Mouse (Mus musculus) embryonic fibroblast, embryonic 13.5 days (primary cell): ENCODE data around the gene Slc2a5.

Source experiments
- CTCF ChIP-seq: IDR thresholded peaks from 2 replicates; pipeline ENCODE4 v1.5.1; 2011; ENCODE audit warnings: mild to moderate bottlenecking, control low read depth, low read length, moderate library complexity, borderline replicate concordance; ENCODE audit not compliant: insufficient read depth
- POLR2A ChIP-seq: IDR thresholded peaks from 2 replicates; pipeline ENCODE4 v1.6.1; 2011; ENCODE audit warnings: low read depth, mild to moderate bottlenecking, control low read depth, low read length, moderate library complexity

DNA sequence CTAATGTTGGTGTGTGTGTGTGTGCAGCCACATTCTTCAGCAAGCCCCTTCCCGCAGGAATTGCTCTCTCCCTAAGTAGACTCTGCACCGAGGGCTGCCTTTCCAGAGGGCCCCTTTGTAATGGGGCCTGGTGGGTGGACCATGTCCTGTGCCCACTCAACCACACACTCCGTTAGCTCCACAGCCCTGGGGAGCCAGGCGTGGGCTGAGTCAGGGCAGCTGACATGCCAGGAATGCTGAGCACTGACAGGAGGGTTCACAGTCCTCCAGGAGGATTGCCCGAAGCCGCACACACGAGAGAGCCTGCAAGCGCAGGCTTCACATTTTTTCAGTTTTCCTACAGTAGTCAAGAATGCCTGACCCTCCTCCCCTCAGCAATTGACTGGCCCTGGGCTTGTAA lies 48.9 kb upstream of the Slc2a5 start:
- no peak for TF ChIP-seq CTCF
- TF ChIP-seq POLR2A: no peak
